Mouse (Mus musculus) thymus, adult 2 months (tissue): ENCODE results near the gene P4htm.

Source experiments
- CTCF ChIP-seq: fragments of 200-500 bp; IDR thresholded peaks from 2 replicates; pipeline ENCODE4 v1.5.1; 2012; ENCODE audit warnings: mild to moderate bottlenecking, control low read depth, low read length, moderate library complexity, borderline replicate concordance; ENCODE audit not compliant: control insufficient read depth, poor library complexity, insufficient read depth; ENCODE audit errors: extremely low read depth
- POLR2A ChIP-seq: fragments of 200-500 bp; IDR thresholded peaks from 2 replicates; pipeline ENCODE4 v1.6.1; 2012; ENCODE audit warnings: mild to moderate bottlenecking, low read length, control low read depth, moderate library complexity; ENCODE audit not compliant: control insufficient read depth, poor library complexity, insufficient read depth; ENCODE audit errors: extremely low read depth

GRCm38 (mm10) chr9:108589229-108589628, 8.2 kb downstream of the P4htm start:
- TF ChIP-seq CTCF (no peak), POLR2A (no peak)
